Mouse (Mus musculus) T-helper 2 cell (primary cell): Measurements from ENCODE around the gene Tmem221.

Experiments
- in situ Hi-C: fragments of 300-600 bp; cut with MboI, MseI; formaldehyde crosslinking; loops from one replicate; pipeline ENCODE4 v1.15.1; 2025; ENCODE audit warnings: high pct_unique_total_duplicates

Gene Tmem221

GRCm38 (mm10) chr8:71513018-71513754 lies 45.5 kb downstream of the Tmem221 start:
- in situ Hi-C loops = no loop called here

- in situ Hi-C loops = no loop called here
These were observed 47.0 kb downstream of the Tmem221 start, which contains the start of gene Plvap for GRCm38 (mm10) chr8:71511644-71512043. Gene Plvap (minus strand): TSS chr8:71511752.

DNA sequence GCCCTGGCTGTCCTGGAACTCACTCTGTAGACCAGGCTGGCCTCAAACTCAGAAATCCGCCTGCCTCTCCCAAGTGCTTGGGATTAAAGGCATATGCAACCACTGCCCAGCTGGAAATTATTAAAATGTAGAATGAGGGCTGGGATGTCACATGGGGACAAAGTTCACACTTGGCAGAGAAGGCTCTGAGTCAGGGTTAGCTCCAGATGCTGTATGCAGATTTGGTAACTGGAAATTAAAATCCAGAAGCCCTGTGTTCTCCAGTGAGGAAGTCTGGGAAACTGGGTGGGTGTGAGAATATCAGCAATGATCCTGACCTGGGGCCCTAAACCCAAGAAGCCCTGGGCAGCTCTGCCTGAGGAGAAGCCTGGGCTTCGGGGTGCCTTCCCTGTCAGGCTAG lies 49.4 kb downstream of the Tmem221 start:
- in situ Hi-C loops = no loop called here

DNA sequence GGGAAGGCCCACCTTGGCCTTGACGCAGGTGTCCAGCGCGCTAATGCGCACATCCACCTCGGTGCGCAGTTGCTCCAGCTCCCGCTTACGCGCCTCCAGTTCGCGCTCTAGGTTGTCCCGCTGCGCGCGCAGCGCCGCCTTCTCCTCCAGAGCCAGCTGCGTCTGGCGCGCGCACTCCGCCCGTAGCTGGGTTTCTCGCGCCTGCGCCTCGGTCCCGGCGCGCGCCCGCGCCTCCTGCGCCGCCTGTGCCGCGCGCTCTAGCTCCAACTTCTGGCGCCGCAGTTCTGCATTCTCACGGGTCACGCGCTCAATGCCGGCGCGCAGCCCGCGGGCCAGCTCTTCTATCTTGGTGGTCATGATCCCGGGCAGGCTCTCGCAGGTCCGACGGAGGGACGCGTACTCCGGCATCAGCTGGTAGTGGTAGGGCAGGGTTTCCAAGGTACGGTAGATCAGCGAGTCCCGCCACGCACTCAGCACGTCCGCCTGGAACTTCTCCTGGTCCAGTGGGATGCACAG lies 51.0 kb downstream of the Tmem221 start:
- in situ Hi-C loops = no loop called here

DNA sequence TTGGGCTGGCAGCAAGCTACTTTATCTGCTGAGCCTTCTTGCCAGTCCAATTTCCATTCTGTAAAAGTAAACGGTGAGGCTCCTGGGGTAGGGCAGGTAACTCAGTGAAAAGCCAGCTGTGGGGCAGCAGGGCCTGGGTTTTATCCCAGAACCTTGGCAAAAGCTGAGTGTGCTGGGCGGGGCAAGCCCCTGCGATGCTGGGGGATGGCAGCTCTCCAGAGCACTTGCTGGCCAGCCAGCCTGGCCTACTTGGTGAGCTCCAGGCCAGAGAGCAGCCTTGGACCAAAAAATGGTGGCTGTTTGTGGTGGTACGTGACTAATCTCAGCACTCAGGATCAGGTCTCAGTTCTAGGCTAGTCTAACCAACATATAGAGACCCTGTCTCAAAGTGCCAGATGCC lies 52.7 kb downstream of the Tmem221 start:
- in situ Hi-C loops = no loop called here

GRCm38 (mm10) chr8:71505326-71505725 lies 53.3 kb downstream of the Tmem221 start:
- in situ Hi-C loops = no loop called here

- in situ Hi-C loops = no loop called here
These were observed 54.3 kb downstream of the Tmem221 start for GRCm38 (mm10) chr8:71504349-71504748.
